Mouse (Mus musculus): ENCODE data around the gene Tctn3.

- TF ChIP-seq CTCF (IDR thresholded peaks at IDR 0.05) (no peak), POLR2A (IDR thresholded peaks at IDR 0.05; ENCODE audit: insufficient read depth, low read depth, low read length) (no peak)
Measured at GRCm38 (mm10) chr19:40640799-40641198, 28.8 kb upstream of the Tctn3 start.
